In genomic region chr11:54192275-54192674, GRCm38 (mm10) we compare ENCODE assay signal across 26 mouse cellular contexts. TPM values are rescaled to one million over a fixed set of nuclear protein-coding genes. Genes with fewer than 3 reads are reported as not detected.
DNase-seq lines count a peak whose midpoint lies in the region; ATAC-seq and TF ChIP-seq lines count a peak whose summit lies in the region.
"Had no signal": no experiment of that assay in that cellular context is flagged by ENCODE, and none has a peak within 500 bp of the region (broad histone marks: within the 10 kb centered on the region; RNA-seq: fewer than 3 reads in every experiment).

No protein-coding gene starts in this region.

- no peak overlapping the region for H3K4me2 ChIP-seq in hindbrain, postnatal 0 days (ENCODE audit: low read depth, low read length)
- H3K4me2 ChIP-seq in hindbrain, embryonic 11.5 days (replicated peaks; ENCODE audit: low read depth, low read length), result no peak overlapping the region
- H3K4me2 ChIP-seq in CH12.LX (ENCODE audit: insufficient read depth, low read depth, poor library complexity, severe bottlenecking), result no peak overlapping the region
- H3K4me2 ChIP-seq in heart, embryonic 11.5 days, result no peak overlapping the region

- TF ChIP-seq EP300 in CH12.LX (IDR thresholded peaks at IDR 0.05; ENCODE audit: low read length), result peak; percentile 64

- intact Hi-C loops in left cerebral cortex, postnatal 4 days (cut with DNase I), result no loop called here

- dilution Hi-C loops in CH12.LX (cut with MboI; ENCODE audit: extremely low pct_ligation_motif_present, extremely low pct_unique_long_range_greater_than_20kb, low sequenced_read_pairs), result no loop called here

- no peak overlapping the region for H3K4me3 ChIP-seq in hindbrain, postnatal 0 days (ENCODE audit: low read length)
- H3K4me3 ChIP-seq in hindbrain, embryonic 11.5 days (ENCODE audit: low read depth, low read length), result no peak overlapping the region
- H3K4me3 ChIP-seq in CH12.LX (replicated peaks in 1 of 3; ENCODE audit: low read depth in 2 of 3, low read length in 2 of 3, poor library complexity in 1 of 3), result no peak overlapping the region
- H3K4me3 ChIP-seq in heart, embryonic 11.5 days (ENCODE audit: low read depth, low read length), result no peak overlapping the region

- no peak for TF ChIP-seq RAD21 in CH12.LX (IDR thresholded peaks at IDR 0.05; ENCODE audit: low read depth, low read length)

- TF ChIP-seq CTCF in hindbrain, postnatal 0 days (IDR thresholded peaks at IDR 0.05; ENCODE audit: low read depth), result no peak
- TF ChIP-seq CTCF in CH12.LX (conservative IDR thresholded peaks at IDR 0.05 in 1 of 2, IDR thresholded peaks at IDR 0.05 in 1 of 2; ENCODE audit: low read depth in 2 of 2, low read length in 2 of 2), result no peak

- H3K27ac ChIP-seq in hindbrain, postnatal 0 days, result no peak overlapping the region
- no peak overlapping the region for H3K27ac ChIP-seq in hindbrain, embryonic 11.5 days (ENCODE audit: low read depth, low read length)
- H3K27ac ChIP-seq in CH12.LX (ENCODE audit: insufficient read depth, low read depth), result no peak overlapping the region
- no peak overlapping the region for H3K27ac ChIP-seq in heart, embryonic 11.5 days (ENCODE audit: low read depth, low read length)

- no peaks in the 10 kb centered on the region for H3K4me1 ChIP-seq in hindbrain, postnatal 0 days (ENCODE audit: insufficient read depth, low read length)
- H3K4me1 ChIP-seq in hindbrain, embryonic 11.5 days (replicated peaks; ENCODE audit: control insufficient read depth, insufficient read depth, low read length), result no peaks in the 10 kb centered on the region
- H3K4me1 ChIP-seq in CH12.LX (ENCODE audit: control insufficient read depth in 1 of 2, insufficient read depth in 2 of 2), result peaks cover 27 to 28% of the 10 kb centered on the region in 2 experiments
- H3K4me1 ChIP-seq in heart, embryonic 11.5 days (ENCODE audit: control insufficient read depth, insufficient read depth, low read length), result no peaks in the 10 kb centered on the region

- no peaks in the 10 kb centered on the region for H3K36me3 ChIP-seq in hindbrain, postnatal 0 days (ENCODE audit: insufficient read depth, low read length)
- H3K36me3 ChIP-seq in hindbrain, embryonic 11.5 days (ENCODE audit: control insufficient read depth, insufficient read depth, low read length), result no peaks in the 10 kb centered on the region
- H3K36me3 ChIP-seq in CH12.LX (replicated peaks in 1 of 2; ENCODE audit: control insufficient read depth in 1 of 2, insufficient read depth in 1 of 2, low read length in 1 of 2), result no peaks in the 10 kb centered on the region
- H3K36me3 ChIP-seq in heart, embryonic 11.5 days (ENCODE audit: control insufficient read depth, insufficient read depth, low read length), result no peaks in the 10 kb centered on the region
- H3K36me3 ChIP-seq: G1E had no signal

- TF ChIP-seq POLR2A in CH12.LX (IDR thresholded peaks at IDR 0.05; ENCODE audit: low read depth, low read length), result no peak

- H3K9ac ChIP-seq in hindbrain, postnatal 0 days (replicated peaks; ENCODE audit: low read length), result no peak overlapping the region
- H3K9ac ChIP-seq in hindbrain, embryonic 11.5 days (ENCODE audit: low read depth, low read length), result no peak overlapping the region
- no peak overlapping the region for H3K9ac ChIP-seq in CH12.LX (ENCODE audit: insufficient read depth, low read depth)
- H3K9ac ChIP-seq in heart, embryonic 11.5 days (ENCODE audit: low read depth, low read length), result no peak overlapping the region

- H3K9me3 ChIP-seq in hindbrain, postnatal 0 days (ENCODE audit: low read length), result no peaks in the 10 kb centered on the region
- no peaks in the 10 kb centered on the region for H3K9me3 ChIP-seq in hindbrain, embryonic 11.5 days (ENCODE audit: control insufficient read depth, low read length)
- no peaks in the 10 kb centered on the region for H3K9me3 ChIP-seq in CH12.LX (replicated peaks; ENCODE audit: low read length)
- no peaks in the 10 kb centered on the region for H3K9me3 ChIP-seq in heart, embryonic 11.5 days (replicated peaks; ENCODE audit: control insufficient read depth, low read length)
- H3K9me3 ChIP-seq: G1E had no signal

- WGBS in hindbrain, postnatal 0 days, result 85% methylated on average over 4 of the region's 4 CpGs
- 90% methylated on average over 4 of the region's 4 CpGs for WGBS in hindbrain, embryonic 11.5 days
- 88% methylated on average over 4 of the region's 4 CpGs for WGBS in heart, embryonic 11.5 days (ENCODE audit: insufficient replicate concordance)

- in situ Hi-C loops in CH12.LX (cut with MboI; ENCODE audit: low pct_ligation_motif_present, low pct_unique_long_range_greater_than_20kb, low sequenced_read_pairs), result no loop called here

- H3K27me3 ChIP-seq in hindbrain, postnatal 0 days (ENCODE audit: insufficient read depth, low read length), result no peaks in the 10 kb centered on the region
- H3K27me3 ChIP-seq in hindbrain, embryonic 11.5 days (ENCODE audit: control insufficient read depth, insufficient read depth, low read length), result no peaks in the 10 kb centered on the region
- no peaks in the 10 kb centered on the region for H3K27me3 ChIP-seq in CH12.LX (replicated peaks)
- no peaks in the 10 kb centered on the region for H3K27me3 ChIP-seq in heart, embryonic 11.5 days (ENCODE audit: control insufficient read depth, insufficient read depth, low read length)
- H3K27me3 ChIP-seq: Patski had no signal

- DNase-seq in hindbrain, postnatal 0 days (ENCODE audit: low spot score), result peak; percentile 2
- DNase-seq in hindbrain, embryonic 11.5 days (ENCODE audit: low spot score), result no peak
- DNase-seq in CH12.LX (ENCODE audit: extremely low read depth), result no peak
- peak; percentile 34 for DNase-seq in induced T-regulatory cell, adult 2 months (ENCODE audit: low read depth)
- no peak for DNase-seq in left cerebral cortex, postnatal 4 days
- DNase-seq: adrenal gland, adult 2 months; adrenal gland, adult 8-10 months; adrenal gland, postnatal 10 days; adrenal gland, postnatal 14 days; adrenal gland, postnatal 25 days; adrenal gland, postnatal 36 days; B cell, adult 2 months; cerebellum, adult 11 months; cerebellum, adult 11-12 months had no signal

- H3K79me2 ChIP-seq in CH12.LX (replicated peaks; ENCODE audit: control insufficient read depth, extremely low read depth, insufficient read depth, poor library complexity, severe bottlenecking), result no peaks in the 10 kb centered on the region

- ATAC-seq in hindbrain, postnatal 0 days, result no peak
- no peak for ATAC-seq in hindbrain, embryonic 11.5 days (ENCODE audit: low FRiP score)
- no peak for ATAC-seq in heart, embryonic 11.5 days (replicated peaks; ENCODE audit: insufficient number of reproducible peaks, low FRiP score, low TSS enrichment)
- ATAC-seq: activated CD4-positive, CD25-positive, alpha-beta regulatory T cell, adult 4 months; CD4-positive, CD25-positive, alpha-beta regulatory T cell, adult 4 months; Patski had no signal

TF ChIP-seq in CH12.LX, 34 proteins besides CTCF, POLR2A, EP300 and RAD21:
- peak; percentile 26; the same call in 1 of the 2 replicates for TF ChIP-seq JUN (IDR thresholded peaks at IDR 0.05; ENCODE audit: insufficient read depth, low read depth, low read length)
- TF ChIP-seq ETS1 (conservative IDR thresholded peaks at IDR 0.05; ENCODE audit: low read depth, low read length), result 0 out of 2 replicates have a peak, but pooled peaks have one; percentile 36
- TF ChIP-seq TCF12 (IDR thresholded peaks at IDR 0.05; ENCODE audit: low read depth, low read length), result peak; percentile 54
- peak; percentile 68; the same call in 1 of the 2 replicates for TF ChIP-seq MEF2A (IDR thresholded peaks at IDR 0.05; ENCODE audit: borderline replicate concordance, low read depth, low read length)
- peak; percentile 32; the same call in 1 of the 2 replicates for TF ChIP-seq JUND (conservative IDR thresholded peaks at IDR 0.05; ENCODE audit: low read depth, low read length)
- peak; percentile 88 for TF ChIP-seq IRF4 (IDR thresholded peaks at IDR 0.05; ENCODE audit: low read depth, low read length)
- peak; percentile 64 for TF ChIP-seq USF1 (IDR thresholded peaks at IDR 0.05; ENCODE audit: low read depth, low read length)
- no peak for TF ChIP-seq GABPA (IDR thresholded peaks at IDR 0.05; ENCODE audit: insufficient replicate concordance, low read depth, low read length)
- peak; percentile 48; the same call in 1 of the 2 replicates for TF ChIP-seq SIN3A (IDR thresholded peaks at IDR 0.05; ENCODE audit: low read length)
- peak; percentile 88 for TF ChIP-seq BHLHE40 (IDR thresholded peaks at IDR 0.05; ENCODE audit: low read depth, low read length)
- TF ChIP-seq ELF1 (IDR thresholded peaks at IDR 0.05; ENCODE audit: low read depth, low read length), result no peak
- TF ChIP-seq RCOR1 (conservative IDR thresholded peaks at IDR 0.05; ENCODE audit: low read depth, low read length), result no peak
TF ChIP-seq in CH12.LX: peak in this region for 9.

RNA-seq across cellular contexts. Expression of gene Csf2, which starts 57.2 kb away (rescaled TPM):
- total RNA-seq in hindbrain, postnatal 0 days (2014; rRNA removed), result not detected in 2 replicates
- polyA plus RNA-seq in hindbrain, postnatal 0 days (2015; fragmentation: Nextera tagmentation; extraction: Ambion mirVana), result not detected in 2 replicates
- not detected in 2 replicates for polyA plus RNA-seq in hindbrain, embryonic 11.5 days (2014; fragmentation: Nextera tagmentation; extraction: Ambion mirVana)
- total RNA-seq in CH12.LX (2012; rRNA removed) (1.9 and 2.6 TPM in 2 replicates), CH12.LX (2014; rRNA removed) (1.4 and 2.4 TPM in 2 replicates)
- 0.79 and 0.83 TPM in 2 replicates for polyA plus RNA-seq in CH12.LX (2012; ENCODE audit: insufficient read length, low read depth)
- polyA plus RNA-seq in heart, embryonic 11.5 days (2014; fragmentation: Nextera tagmentation; extraction: Ambion mirVana), result not detected in 2 replicates
- total RNA-seq in left cerebral cortex, postnatal 4 days (2021), result not detected
- total RNA-seq: adrenal gland, adult 18-20 months; adrenal gland, adult 2 months; adrenal gland, adult 8-10 months; adrenal gland, postnatal 10 days; adrenal gland, postnatal 14 days; adrenal gland, postnatal 25 days; adrenal gland, postnatal 36 days; adrenal gland, postnatal 4 days; ES-E14; MEL had no signal
- polyA plus RNA-seq: adrenal gland, adult 2 months; brain, embryonic 14.5 days; C2C12; cerebellum, adult 2 months; G1E had no signal

Comparison
In these comparisons a context has a peak if more than half of its experiments do, and no peak if none do; other contexts are left out.
1. DNase-seq: peak in hindbrain, postnatal 0 days (single experiment) and induced T-regulatory cell, adult 2 months (single experiment); none in hindbrain, embryonic 11.5 days (single experiment), CH12.LX (single experiment) and left cerebral cortex, postnatal 4 days (single experiment).